Mouse (Mus musculus) heart, embryonic 14.5 days (tissue): ENCODE measurements at regions not wholly inside any gene's neighbourhood (a gene's known extent, or its start where the extent isn't known, plus 50 kb on each side); places are given as distances from the start of the nearest gene placed in this dataset.
A peak's percentile ranks its signal among the peaks of the same experiment; 100 is the strongest.
"Not testable (repeated sequence)": the region's sequence is repeated elsewhere in the genome, so short reads cannot be mapped to it uniquely, and the experiment has no call there.

Source experiments
- ATAC-seq: fragments of 200-750 bp; cut with Nextera tagmentation; 2 replicates; pipeline ENCODE4 v1.8.0; 2017; ENCODE audit warnings: low read depth, moderate TSS enrichment; ENCODE audit not compliant: insufficient number of reproducible peaks, insufficient read depth, low FRiP score
- H3K27ac ChIP-seq, 2 experiments: fragments of 200-500 bp in 1 of 2; fragments of 300-500 bp in 1 of 2; sonication (generic) in 1 of 2; replicated peaks in 1 of 2; 2 replicates each; pipeline ENCODE4 v1.5.1; 2012 to 2014; ENCODE audit warnings: low read depth in 2 of 2, low read length in 2 of 2, control low read depth in 1 of 2, mild to moderate bottlenecking in 1 of 2, mixed read lengths in 1 of 2; ENCODE audit not compliant: control insufficient read depth in 1 of 2, insufficient read depth in 1 of 2
- H3K27me3 ChIP-seq: fragments of 300-500 bp; sonication (generic); 2 replicates; pipeline ENCODE4 v1.6.1; 2014; ENCODE audit warnings: mild to moderate bottlenecking, low read length, control low read depth; ENCODE audit not compliant: control insufficient read depth, insufficient read depth
- H3K36me3 ChIP-seq: fragments of 300-500 bp; sonication (generic); 2 replicates; pipeline ENCODE4 v1.6.1; 2014; ENCODE audit warnings: mild to moderate bottlenecking, control low read depth, low read length, mixed read lengths; ENCODE audit not compliant: control insufficient read depth, insufficient read depth
- H3K4me1 ChIP-seq, 2 experiments: fragments of 200-500 bp in 1 of 2; fragments of 300-500 bp in 1 of 2; sonication (generic) in 1 of 2; 2 replicates each; pipeline ENCODE4 v1.6.1; 2012 to 2014; ENCODE audit warnings: low read length in 2 of 2, control low read depth in 1 of 2, mixed read lengths in 1 of 2; ENCODE audit not compliant: control insufficient read depth in 2 of 2, insufficient read depth in 2 of 2
- H3K4me2 ChIP-seq: fragments of 300-500 bp; sonication (generic); 2 replicates; pipeline ENCODE4 v1.6.1; 2014; ENCODE audit warnings: mild to moderate bottlenecking, low read length
- H3K4me3 ChIP-seq, 2 experiments: fragments of 200-500 bp in 1 of 2; fragments of 300-500 bp in 1 of 2; sonication (generic) in 1 of 2; 2 replicates each; pipeline ENCODE4 v1.5.1; 2012 to 2014; ENCODE audit warnings: low read length in 2 of 2, mild to moderate bottlenecking in 2 of 2, control low read depth in 1 of 2, low read depth in 1 of 2, moderate library complexity in 1 of 2; ENCODE audit not compliant: control insufficient read depth in 1 of 2, insufficient read depth in 1 of 2
- H3K9ac ChIP-seq: fragments of 300-500 bp; sonication (generic); 2 replicates; pipeline ENCODE4 v1.6.1; 2014; ENCODE audit warnings: mild to moderate bottlenecking, low read length
- H3K9me3 ChIP-seq: fragments of 300-500 bp; sonication (generic); 2 replicates; pipeline ENCODE4 v1.6.1; 2016; ENCODE audit warnings: low read length, control low read depth; ENCODE audit not compliant: control insufficient read depth
- WGBS: fragments of 180-500 bp; shearing (Covaris S2); extraction: QIAGEN DNeasy Blood & Tissue Kit; methylation state at CpG from one replicate; pipeline ENCODE4 v1.1.7; 2014; 5-methylcytosine and 5-hydroxymethylcytosine counted together

GRCm38 (mm10) chr16:93308666-93309360 is 295.1 kb downstream of the Setd4 start:
- Histone ChIP-seq H3K36me3 (no peaks in the 10 kb centered on the region), H3K27ac (no peak overlapping the region), H3K4me2 (no peak overlapping the region), H3K4me3 (no peak overlapping the region), H3K9me3 (0 out of 2 replicates have a peak, but pooled peaks cover 2% of the 10 kb centered on the region), H3K9ac (no peak overlapping the region), H3K27me3 (no peaks in the 10 kb centered on the region; the same call in 1 of the 2 replicates), H3K4me1 (no peaks in the 10 kb centered on the region)
- WGBS, result 97% methylated on average over 2 of the region's 2 CpGs
- ATAC-seq, result no peak

- Histone ChIP-seq H3K9me3 (0 out of 2 replicates have a peak, but pooled peaks cover 2% of the 10 kb centered on the region), H3K9ac (no peak overlapping the region), H3K4me2 (no peak overlapping the region), H3K27ac (no peak overlapping the region), H3K27me3 (no peaks in the 10 kb centered on the region; the same call in 1 of the 2 replicates), H3K4me3 (no peak overlapping the region), H3K4me1 (no peaks in the 10 kb centered on the region), H3K36me3 (no peaks in the 10 kb centered on the region)
- ATAC-seq, result no peak
- WGBS, result 90% methylated on average over 18 of the region's 18 CpGs
Measured at GRCm38 (mm10) chr16:93306951-93307350, 296.9 kb downstream of the Setd4 start.

- WGBS, result 69% methylated on average over 7 of the region's 7 CpGs
- H3K9me3 ChIP-seq, ATAC-seq, H3K27me3 ChIP-seq, H3K4me2 ChIP-seq, H3K27ac ChIP-seq, H3K9ac ChIP-seq, H3K4me3 ChIP-seq, H3K36me3 ChIP-seq, H3K4me1 ChIP-seq: not testable (repeated sequence)
Measured at GRCm38 (mm10) chr16:93306140-93306539, 297.7 kb downstream of the Setd4 start.

GRCm38 (mm10) chr16:93294430-93294829 is 309.4 kb downstream of the Setd4 start:
- Histone ChIP-seq H3K27me3 (peaks cover 8% of the 10 kb centered on the region), H3K4me3 (no peak overlapping the region), H3K4me1 (no peaks in the 10 kb centered on the region), H3K9ac (no peak overlapping the region), H3K27ac (no peak overlapping the region), H3K9me3 (no peaks in the 10 kb centered on the region), H3K4me2 (no peak overlapping the region), H3K36me3 (no peaks in the 10 kb centered on the region)
- ATAC-seq, result no peak
- WGBS, result 36% methylated on average over 5 of the region's 5 CpGs

- H3K9me3 ChIP-seq, result no peaks in the 10 kb centered on the region
- no peak overlapping the region for H3K9ac ChIP-seq
- H3K27ac ChIP-seq, result no peak overlapping the region
- no peaks in the 10 kb centered on the region for H3K36me3 ChIP-seq
- 23% methylated on average over 13 of the region's 13 CpGs for WGBS
- no peak overlapping the region for H3K4me3 ChIP-seq
- peak; percentile 72; the same call in 1 of the 2 replicates for ATAC-seq
- H3K4me1 ChIP-seq, result no peaks in the 10 kb centered on the region
- no peak overlapping the region for H3K4me2 ChIP-seq
- peaks cover 8% of the 10 kb centered on the region for H3K27me3 ChIP-seq
Measured at GRCm38 (mm10) chr16:93292965-93293653, 310.8 kb downstream of the Setd4 start.

- no peak overlapping the region for H3K9ac ChIP-seq
- no peak for ATAC-seq
- H3K4me1 ChIP-seq, result no peaks in the 10 kb centered on the region
- H3K4me2 ChIP-seq, result no peak overlapping the region
- H3K27ac ChIP-seq, result no peak overlapping the region
- peaks cover 8% of the 10 kb centered on the region for H3K27me3 ChIP-seq
- no peaks in the 10 kb centered on the region for H3K36me3 ChIP-seq
- H3K9me3 ChIP-seq, result no peaks in the 10 kb centered on the region
- no peak overlapping the region for H3K4me3 ChIP-seq
- 77% methylated on average over 14 of the region's 14 CpGs for WGBS
Measured at GRCm38 (mm10) chr16:93292181-93292834, 311.6 kb downstream of the Setd4 start.

GRCm38 (mm10) chr16:93288036-93288435 is 315.8 kb downstream of the Setd4 start:
- no peak overlapping the region for H3K4me2 ChIP-seq
- WGBS, result 52% methylated on average over 3 of the region's 3 CpGs

More at GRCm38 (mm10) chr16:93288036-93288435, 315.8 kb downstream of the Setd4 start:
- Histone ChIP-seq H3K27ac (no peak overlapping the region), H3K9me3 (0 out of 2 replicates have a peak, but pooled peaks cover 3% of the 10 kb centered on the region), H3K9ac (no peak overlapping the region), H3K4me1 (no peaks in the 10 kb centered on the region), H3K27me3 (peaks cover 8% of the 10 kb centered on the region), H3K4me3 (no peak overlapping the region), H3K36me3 (no peaks in the 10 kb centered on the region)
- ATAC-seq, result no peak
